Mouse (Mus musculus) frontal cortex, adult 2 months (tissue): ENCODE results near the gene 9330159F19Rik. TPM values are rescaled to one million over a fixed set of nuclear protein-coding genes. Genes with fewer than 3 reads are reported as not detected.
A peak's percentile ranks its signal among the peaks of the same experiment; 100 is the strongest.

ENCODE experiments used
- DNase-seq, 2 experiments: peaks; one replicate each; pipeline ENCODE4 v3.0.0; 2022; ENCODE audit warnings: low spot score in 1 of 2; ENCODE audit errors: extremely low spot score in 1 of 2
- polyA plus RNA-seq: library from polyadenylated mRNA; depleted of rRNA; stranded (reverse); fragments of >200 nt; gene quantifications from 2 replicates; pipeline ENCODE4 v1.2.3, GENCODE M21; 2012; rRNA removed

9330159F19Rik gene
- polyA plus RNA-seq = 56.4 and 60.4 TPM in 2 replicates

DNA sequence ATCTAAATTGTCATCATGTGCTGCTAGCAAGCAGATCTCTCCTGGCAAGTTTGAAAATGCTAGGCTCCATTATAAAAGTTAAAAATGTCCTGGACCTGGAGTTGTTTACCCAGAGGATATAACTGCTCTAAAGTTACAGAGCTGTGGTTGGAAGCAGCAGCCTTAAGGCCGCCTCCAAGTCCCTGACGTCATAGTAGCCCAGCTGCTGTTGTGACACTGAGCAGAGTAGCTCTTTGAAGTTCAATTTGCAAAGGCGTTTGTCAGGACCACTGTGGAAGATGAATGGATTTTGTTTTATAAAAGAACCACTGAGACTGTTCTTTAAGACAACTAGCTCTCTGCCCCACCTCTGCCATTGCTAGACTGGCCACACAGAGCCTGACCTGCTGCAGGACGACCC lies at the start of gene 9330159F19Rik:
Gene 9330159F19Rik (plus strand): TSS at position 154 of the 400 bp plus-strand sequence.
- peak in 1 of 2 experiments; percentile 68 for DNase-seq

DNA sequence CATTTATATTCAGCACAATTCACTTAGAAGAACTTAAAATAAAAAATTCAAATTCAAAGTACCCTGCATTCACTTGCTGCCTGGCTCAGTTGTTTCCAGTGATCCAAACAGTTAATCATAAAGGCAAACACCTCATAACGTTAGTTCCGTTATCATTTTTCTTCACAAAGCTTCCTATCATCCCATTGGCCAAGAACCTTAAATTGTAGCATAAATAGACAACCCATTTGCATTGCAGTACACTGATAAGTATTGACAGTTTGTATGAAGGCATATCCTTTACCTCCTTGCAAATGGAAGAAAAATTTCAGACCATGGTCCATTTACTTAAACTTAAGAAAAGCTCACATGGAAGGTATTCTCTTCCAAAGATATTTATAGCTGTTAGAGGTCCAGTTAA lies 49.7 kb upstream of the 9330159F19Rik start:
- no peak for DNase-seq

DNA sequence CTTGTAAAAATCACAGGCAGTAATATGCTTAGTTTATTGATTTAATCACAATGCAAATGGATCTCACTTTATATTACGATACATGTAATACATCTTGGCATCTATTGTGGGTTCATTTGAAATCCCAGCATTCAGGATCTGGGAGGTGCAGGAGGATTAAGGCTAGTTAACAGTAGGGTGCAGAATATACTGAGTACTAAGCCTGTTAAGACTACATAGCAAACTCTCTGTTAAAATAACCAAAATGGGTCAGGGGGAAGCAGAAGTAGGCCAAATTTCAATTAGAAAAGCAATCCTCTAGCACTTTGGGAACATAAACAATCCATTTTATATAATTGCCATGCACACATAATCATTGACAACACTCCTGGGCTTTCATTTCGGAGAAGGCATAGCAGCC lies 37.6 kb upstream of the 9330159F19Rik start:
- DNase-seq = no peak

DNA sequence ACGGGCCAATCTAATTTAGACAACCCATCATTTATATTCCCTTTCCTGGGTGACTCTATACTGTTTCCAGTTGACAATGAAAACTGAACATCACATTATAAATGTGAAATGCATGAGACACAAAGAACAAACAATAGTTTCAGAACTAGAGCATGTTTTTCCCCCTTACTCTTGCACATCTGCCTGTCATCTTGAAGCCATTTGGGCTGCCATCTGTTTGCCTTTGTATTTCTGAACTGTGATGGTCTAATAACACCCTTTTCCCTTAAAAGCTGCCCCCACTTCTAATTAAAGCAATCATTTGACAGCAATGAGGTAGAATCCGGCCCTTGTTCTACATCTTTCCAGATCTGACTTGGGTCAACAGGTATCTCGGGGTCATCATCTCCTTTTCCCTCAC lies 35.8 kb upstream of the 9330159F19Rik start:
- DNase-seq = no peak

DNA sequence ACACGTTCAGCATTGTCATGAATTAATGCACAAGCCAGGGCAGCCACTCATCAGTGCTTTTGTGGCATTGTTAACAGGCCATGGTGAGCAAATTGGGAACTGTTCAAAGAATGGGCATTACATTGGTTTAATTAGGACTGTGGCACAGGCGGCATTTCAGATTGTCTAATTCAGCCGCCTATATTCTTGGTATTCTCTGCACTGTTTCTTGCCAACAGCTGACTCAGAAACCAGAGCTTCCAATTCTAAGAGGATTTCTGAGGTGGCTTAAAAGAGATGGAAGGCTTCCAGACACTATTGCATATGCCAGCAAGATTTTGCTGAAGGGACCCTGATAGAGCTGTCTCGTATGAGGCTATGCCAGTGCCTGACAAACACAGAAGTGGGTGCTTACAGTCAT lies 34.5 kb upstream of the 9330159F19Rik start:
- DNase-seq = peak in 1 of 2 experiments; percentile 77

DNA sequence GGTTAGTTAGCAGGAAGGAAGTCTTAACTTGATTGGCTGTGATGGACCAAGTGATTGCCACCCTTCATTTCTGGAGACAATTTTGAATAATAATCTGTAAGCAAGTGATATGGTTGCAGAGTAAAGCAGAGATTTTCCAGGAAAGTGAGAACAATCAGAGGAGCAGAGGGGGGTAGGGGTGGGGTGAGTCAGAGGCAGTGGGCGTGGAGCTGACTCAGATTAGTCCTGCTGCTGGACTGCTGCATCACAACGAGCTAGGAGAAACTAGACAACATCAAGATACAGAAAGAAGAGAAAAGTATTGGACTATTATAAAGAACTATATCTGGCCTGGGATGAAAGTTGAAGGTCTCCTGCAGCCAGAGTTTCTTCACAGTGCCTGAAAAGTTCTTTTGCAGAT lies 33.4 kb upstream of the 9330159F19Rik start:
- peak; percentile 41 to 80 for DNase-seq

DNA sequence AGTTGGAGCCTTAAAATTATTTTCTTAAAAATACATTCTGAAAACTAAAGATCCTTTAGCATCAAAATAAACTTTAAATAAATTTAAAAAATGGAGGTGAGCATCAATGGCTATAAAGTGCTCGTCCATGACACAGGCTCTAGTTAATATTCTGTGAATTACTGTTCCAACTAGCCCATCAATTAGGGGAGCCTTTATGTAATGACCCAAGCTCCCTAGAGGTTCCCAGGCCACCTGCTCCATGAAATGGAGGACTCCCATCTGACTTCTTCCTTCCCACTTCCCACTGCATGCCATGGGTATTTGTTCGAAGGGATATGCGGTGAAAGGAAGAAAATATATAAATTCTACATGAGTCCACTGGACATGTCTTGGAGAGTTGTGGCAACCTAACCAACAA lies 31.2 kb upstream of the 9330159F19Rik start:
- no peak for DNase-seq

DNA sequence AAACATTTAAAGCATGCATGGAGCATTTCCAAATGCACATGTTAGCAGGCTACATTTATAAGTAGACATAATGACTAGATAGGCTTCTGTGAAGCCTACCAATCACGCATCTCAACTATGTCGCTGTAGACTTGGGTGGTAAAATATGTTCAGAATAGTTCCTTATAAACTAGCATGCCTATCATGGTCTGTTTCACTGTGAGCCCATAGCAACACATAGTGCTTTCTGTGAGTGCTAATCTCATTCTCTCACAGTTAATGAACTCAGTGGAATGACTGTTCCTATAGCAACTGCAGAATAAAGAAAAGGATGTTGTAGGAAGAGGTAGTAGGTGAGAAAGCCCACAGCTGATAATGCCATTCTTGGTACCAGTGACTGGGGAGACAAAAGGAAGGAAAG lies 30.4 kb upstream of the 9330159F19Rik start:
- DNase-seq = peak in 1 of 2 experiments; percentile 39

DNA sequence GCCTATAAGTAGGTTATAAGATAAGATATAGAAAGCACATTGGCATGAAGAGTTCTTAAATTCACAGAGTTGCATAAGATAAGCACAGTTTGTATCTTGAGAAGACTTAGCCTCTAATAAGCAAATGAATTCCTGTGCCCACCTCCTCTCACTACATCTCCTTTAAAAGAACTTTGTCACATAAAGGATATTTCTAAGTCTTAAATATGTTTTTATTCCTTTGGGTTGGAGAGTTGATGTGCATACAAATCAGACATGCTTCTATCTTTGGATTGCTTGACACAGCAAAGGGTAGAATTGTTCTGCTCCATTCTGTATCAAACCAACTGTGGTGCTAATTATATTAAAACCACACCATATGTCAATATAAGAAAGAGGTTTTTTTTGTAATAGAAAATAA lies 17.6 kb upstream of the 9330159F19Rik start:
- no peak for DNase-seq

DNA sequence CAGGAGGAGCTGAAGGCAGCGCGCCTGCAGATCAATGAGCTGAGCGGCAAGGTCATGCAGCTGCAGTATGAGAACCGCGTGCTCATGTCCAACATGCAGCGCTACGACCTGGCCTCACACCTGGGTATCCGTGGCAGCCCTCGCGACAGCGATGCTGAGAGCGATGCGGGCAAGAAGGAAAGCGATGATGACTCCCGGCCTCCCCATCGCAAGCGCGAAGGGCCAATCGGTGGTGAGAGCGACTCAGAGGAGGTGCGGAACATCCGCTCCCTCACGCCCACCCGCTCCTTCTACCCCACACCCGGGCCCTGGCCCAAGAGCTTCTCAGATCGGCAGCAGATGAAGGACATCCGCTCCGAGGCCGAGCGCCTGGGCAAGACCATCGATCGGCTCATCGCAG lies 14.6 kb upstream of the 9330159F19Rik start:
- no peak for DNase-seq

DNA sequence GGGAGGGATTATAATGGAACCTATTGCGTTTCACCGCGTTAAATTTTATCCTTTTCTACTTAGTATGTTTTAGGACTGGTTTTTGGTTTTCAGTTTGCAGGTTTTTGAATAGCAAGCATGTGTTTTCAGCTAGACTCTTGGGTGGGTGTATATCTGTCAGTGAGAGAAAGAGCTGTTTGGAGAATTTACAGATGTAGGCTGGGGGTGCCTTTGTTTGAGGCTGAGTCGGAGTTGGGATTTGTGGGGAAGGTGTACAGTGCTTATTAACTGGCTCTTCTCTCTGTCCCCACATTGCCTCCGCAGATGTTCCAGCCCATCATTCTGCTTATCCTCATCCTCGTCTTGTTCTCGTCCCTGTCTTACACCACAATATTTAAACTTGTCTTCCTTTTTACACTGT lies 12.8 kb upstream of the 9330159F19Rik start, which contains the start of gene Gm49353:
Gene Gm49353 (plus strand): TSS at position 313 of the 400 bp plus-strand sequence.
- no peak for DNase-seq

DNA sequence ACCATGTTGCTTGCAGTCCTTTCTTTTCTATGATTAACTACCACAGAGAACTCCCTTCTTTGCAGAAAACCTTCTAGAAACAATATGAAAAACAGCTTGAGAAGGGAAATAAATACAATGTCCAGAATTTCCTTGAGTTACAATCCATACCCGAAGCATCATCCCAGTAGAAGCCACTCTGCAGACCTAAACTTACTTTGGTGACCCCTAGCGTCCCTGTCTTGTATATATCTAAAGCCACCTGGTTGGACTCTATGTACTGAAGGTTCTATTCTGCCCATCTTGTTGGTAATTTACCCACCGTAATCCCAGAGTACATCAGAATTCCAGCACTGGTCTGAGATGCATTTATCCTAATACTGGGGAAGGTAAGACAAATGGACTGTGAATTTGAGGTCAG lies 11.6 kb upstream of the 9330159F19Rik start:
- no peak for DNase-seq

DNA sequence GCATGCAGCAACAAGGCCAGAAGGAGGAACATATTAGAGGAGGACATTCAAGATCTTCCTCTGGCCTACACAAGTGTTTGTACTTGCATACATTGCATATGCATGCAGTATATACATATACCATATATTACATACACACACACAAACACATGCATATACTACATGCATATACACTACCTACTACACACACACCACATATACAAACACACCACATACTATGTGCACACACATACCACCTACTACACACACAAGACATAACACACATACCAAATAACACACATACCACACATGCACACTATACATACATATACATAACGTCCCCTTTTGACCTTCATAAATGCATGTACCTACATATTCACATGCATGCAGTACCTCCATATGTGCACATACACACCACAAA lies 10.8 kb upstream of the 9330159F19Rik start:
- DNase-seq = no peak

DNA sequence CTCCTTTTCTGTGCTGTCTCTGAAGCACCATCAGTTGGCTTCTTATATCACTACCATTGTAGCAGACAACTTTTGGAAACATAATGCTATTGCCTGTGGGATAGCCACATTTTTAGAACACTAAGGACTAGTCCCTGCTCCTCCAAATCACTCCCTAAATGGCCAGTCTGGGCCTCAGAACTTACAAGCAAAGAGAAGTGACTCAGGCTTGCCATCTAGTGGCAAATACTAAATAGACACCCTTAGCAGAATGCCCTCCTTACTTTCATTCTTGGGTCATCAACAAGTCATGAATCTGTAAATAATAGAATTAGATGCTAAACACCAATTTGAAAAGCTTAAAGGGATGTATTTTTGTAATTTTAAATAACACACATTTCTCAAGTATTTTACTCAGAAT lies 4.7 kb upstream of the 9330159F19Rik start:
- peak in 1 of 2 experiments; percentile 79 for DNase-seq

DNA sequence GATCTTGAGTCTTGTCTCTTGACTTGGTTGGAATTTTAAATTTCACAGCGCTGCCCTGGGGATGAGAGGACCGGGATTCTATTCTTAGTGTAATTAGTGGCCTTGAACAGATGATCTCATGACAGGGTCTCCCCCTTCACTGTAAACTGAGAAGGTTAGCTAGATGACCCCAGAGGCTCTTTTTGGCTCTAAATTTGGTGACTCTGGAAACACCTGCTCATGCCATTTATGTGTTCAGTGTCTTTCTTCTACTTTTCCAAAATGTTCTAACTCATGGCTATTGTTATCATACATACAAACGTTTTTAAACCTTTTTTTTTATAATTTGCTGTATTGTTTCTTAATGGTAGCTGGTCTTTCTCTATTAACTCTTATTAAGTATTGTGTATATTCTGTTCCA lies 2.7 kb upstream of the 9330159F19Rik start:
- no peak for DNase-seq

DNA sequence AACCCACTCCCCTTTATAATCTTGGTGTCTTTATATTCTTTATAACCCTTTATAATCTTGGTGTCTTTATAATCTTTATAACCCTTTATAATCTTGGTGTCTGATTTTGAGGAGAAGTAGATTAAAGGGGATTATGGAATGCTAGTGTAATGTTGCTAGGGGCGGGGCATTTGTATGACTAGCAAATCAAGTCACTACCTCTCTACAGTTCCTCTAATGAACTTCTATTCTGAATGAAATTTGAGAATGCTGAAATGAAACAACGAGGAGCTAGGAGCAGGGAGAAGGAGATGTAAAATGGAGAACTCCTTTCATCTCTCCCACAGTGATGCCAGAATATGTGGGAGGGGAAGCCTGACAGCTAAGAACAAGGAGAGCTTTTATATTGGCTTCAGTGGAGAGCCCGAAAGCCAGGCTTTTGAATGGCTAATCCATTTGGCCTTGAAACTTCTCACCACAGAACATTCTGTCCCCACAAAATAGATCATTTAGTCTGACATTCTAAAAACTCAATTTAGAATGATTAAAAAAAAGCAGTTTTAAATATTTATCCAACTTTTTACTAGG lies 2.2 kb downstream of the 9330159F19Rik start:
- DNase-seq = peak; percentile 58 to 72

DNA sequence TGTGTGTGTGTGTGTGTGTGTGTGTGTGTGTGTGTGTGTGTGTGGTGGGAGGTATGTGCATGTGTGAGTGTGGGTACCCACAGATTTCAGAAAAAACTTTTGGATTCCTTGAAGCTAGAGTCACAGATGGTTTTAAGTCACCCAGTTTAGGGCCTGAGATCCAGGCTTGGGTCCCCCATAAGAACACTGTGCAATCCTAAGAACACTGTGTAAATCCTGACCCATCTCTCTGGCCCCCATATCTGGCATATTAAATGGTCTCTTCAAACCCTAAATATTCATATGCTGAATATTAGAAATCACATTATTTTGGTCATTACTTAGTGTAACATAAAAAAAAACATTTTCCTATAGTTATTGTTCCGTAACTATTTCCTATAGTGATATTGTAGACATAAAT lies 5.6 kb downstream of the 9330159F19Rik start:
- no peak for DNase-seq

DNA sequence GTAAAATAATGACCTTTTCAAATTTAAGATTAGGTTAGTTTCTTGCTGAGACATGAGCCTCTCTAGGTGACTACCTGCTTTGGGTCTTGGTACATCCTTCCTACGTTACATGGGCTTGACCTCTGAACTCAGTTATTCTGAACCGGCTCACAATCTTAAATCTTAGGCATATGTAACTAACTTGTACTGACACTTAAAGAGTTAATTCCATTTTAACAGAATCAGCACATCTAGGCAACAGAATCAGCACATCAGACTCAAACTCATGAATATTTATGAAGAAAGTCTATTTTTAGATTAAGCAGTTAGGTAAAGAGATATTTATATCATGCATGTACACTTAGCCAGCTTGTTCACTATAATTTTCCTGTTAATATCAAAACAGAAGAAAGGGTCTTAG lies 6.0 kb downstream of the 9330159F19Rik start:
- no peak for DNase-seq

DNA sequence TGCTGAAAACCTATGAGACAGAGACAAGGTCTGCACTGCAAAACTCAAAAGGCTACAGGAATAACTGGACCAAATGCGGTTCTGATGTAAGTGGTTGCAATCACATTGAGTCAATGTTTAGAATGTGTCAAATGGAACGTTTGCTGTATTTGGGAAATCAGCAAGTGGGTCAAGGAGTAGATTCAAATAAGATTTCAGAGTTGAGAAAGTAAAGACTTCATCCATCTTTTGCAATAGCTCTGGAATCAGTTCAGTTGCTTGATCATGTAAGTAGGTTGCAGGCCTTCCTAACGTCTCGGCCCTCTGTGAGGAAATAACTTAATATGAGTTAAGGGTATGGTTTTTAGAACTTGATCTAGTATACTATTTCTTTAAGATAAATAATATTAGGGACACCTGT lies 13.9 kb downstream of the 9330159F19Rik start:
- no peak for DNase-seq

DNA sequence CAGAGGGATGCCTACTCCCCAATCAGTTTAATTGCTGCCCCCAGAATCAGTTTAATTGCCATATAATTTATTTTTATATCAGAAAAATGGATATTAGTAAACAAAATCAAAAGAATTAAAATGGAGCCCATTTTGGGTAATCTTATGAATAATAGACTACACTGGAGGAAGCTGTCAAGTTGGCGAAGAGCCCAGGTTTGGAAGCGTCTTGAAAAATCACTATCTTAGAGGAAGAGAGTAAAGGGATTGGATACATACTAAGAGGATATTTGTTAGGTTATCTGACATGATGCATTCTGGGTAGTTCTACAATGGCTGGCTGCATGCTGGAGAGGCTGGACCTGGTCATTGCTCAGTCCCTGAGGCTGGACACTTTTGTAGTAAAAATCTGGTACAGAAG lies 19.8 kb downstream of the 9330159F19Rik start:
- DNase-seq = no peak
